Mouse (Mus musculus) adrenal gland, postnatal 10 days (tissue): ENCODE measurements around the gene Tanc2. TPM values are rescaled to one million over a fixed set of nuclear protein-coding genes. Genes with fewer than 3 reads are reported as not detected.

Experiments used
- DNase-seq: peaks from one replicate; pipeline ENCODE4 v3.0.0; 2021; ENCODE audit warnings: mixed read lengths
- total RNA-seq, 2 experiments: library from RNA; stranded (reverse); gene quantifications; 2 replicates each; pipeline ENCODE4 v1.2.3; 2021

Gene Tanc2
- total RNA-seq, 2 experiments from 2014 or later: 15.2 to 28.3 TPM

DNA sequence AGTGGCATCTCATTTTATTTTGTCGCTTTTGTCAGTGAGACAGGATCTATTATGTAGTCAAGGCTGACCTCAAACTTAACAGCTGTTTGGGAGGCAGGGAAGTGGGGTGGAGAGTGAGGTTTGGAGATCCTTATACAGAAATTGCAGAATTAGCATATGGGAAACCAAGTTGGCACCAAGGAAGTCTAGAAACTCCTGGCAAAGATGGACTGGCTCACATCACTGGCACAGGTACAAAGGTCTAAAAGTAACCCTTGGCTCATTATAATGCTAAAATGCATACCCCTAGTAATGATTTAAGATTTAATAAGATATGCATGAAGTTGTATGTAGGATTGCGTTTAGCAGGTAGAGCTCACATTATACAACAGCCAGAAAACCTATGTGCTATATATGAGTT, 58.2 kb downstream of the Tanc2 start:
- no peak for DNase-seq

DNA sequence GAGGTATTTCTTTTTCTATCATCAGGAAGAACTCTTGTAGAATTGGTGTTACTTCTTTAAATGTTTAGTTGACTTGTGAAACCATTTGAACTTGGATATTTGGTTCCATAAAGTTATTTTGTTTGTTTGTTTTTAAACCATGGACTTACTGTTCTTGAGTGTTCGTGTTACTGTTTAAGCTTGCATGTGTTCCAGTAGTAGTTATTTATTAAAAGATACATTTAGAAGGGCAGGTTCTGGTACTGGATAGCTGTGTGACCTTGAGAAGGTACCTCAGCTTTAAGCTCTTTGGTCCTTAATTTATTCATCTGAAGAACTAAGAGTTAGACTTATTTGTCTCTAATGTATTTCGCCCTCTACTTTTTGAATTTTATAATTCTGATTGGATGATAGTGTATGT, 64.8 kb downstream of the Tanc2 start:
- DNase-seq: no peak

DNA sequence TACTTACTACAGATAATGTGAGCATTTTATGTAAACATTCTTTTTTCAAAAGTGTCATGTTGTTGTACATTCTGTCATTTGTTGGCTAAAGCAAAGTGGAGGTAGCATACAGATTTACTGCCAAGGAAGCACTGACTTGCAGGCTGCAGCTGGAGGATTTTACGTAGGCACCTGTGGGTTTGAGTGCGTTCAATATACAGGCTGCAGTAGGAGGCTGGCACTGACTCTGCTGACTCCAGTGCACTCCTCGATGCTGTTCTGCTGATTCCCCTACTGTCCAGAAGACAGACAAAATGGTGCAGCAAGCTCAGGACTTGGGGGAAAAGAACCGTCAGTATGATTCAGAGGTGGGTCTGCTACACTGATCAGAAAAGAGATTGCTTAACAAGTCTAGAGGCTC, 65.5 kb downstream of the Tanc2 start:
- DNase-seq: no peak

DNA sequence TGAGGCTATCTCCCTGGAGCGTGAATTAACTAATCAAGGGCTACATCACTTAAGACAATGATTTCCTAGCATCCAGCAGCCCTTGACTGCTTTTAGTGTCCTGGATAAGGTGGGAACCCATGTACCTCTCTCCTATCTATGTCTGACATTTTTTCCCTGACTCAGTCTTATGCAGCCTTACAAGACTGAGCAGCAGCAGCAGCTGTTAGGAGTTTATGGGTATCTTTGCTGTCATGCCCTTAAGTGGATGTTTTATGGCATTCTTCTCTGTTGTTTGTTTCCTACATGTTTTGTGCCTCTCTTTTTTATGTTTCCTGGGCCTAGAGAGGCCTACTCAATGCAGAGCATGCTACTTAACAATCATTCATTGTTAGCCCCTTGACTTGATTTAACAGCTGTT, 78.1 kb downstream of the Tanc2 start:
- DNase-seq: no peak

DNA sequence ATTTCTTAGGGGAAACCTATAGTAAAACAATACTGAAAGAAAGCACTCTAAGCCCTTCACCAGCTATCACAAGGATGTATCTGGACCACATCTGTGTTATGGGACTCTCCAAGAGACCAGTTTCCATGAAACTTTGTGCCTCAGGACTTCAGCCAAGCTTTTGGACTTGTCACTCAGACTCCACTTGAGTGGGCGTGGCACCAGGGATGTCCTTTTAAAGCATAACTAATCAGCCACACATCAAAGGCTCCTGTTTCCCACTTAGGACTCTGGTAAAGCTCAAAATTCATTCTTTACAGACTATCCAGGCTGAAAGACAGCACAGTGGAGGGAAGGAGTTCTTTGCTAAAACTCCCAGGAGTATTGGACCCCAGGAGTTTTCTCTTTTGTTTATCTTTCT, 89.2 kb downstream of the Tanc2 start:
- DNase-seq: no peak

DNA sequence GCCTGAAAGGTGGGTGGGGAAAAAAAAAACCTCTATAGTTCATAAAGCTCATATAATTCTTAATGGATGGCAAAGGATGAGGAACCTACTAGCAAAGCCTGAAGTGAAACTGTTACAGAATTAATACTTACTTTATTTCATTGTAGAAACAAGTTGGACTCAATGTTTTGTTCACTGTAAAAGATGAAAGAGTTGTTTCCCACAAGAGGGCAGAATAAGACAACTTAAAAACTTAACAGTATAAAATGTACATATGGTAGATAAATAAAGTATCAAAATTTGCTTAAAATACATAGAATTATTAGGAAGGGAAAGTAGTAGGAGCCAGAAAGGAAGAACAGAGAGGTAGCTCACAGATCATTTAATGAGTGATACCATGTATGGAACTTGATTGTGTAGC, 95.0 kb downstream of the Tanc2 start:
- no peak for DNase-seq

DNA sequence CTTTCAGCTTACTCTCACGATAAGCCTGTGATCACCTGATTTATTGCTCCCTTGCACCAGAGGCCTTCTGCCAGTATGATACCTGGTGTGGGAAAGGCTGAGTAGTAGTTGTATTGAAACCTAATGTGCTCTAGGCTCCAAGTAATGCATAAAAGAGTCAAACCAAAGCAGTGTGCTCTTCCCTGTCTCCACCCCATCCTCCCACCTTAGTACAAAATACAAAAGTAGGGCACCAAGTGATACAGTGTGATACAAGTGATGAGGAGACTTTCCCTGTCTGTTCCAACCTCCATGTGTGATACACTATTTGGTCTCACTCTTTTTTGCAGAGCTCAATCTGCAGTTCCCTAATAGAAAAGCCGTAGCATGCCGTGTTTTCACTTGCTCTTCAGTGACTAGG, 110.7 kb downstream of the Tanc2 start:
- no peak for DNase-seq

DNA sequence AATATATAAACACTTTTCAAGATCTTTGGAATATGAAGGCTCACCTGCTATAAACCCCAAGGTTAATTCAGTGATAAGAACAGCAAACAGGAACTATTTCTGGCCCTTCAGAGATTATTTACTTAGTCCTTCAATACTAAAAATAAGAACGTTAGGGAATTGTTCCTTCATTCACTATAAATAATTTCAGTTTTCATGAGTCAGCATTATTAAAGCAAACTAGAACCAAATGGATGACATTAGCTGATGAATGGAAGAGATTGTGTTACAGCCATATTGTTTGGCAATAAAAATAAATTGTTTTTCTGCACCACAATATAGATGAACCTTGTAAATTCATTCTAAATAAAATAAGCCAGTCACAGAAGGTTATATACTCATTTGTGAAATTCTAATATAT, 129.9 kb downstream of the Tanc2 start:
- DNase-seq: no peak

DNA sequence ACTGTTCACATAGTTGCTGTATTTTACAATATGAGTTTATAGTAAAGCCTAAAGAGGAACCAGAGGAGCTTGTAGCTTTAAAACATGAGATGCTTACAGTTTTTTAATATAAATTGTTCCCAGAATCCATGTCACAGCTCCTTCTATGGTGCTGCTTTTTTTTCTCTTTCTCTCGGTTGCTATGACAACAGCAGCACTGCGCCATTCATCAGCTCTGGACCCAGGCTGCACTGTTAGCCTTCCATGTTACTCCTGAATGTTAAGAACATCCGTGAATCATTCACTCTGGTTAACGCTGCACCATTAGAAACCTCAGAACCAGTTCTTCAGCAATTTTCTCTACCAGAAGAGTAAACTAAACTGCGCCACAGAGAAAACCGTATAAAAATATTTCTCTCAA, 141.8 kb downstream of the Tanc2 start:
- DNase-seq: no peak

DNA sequence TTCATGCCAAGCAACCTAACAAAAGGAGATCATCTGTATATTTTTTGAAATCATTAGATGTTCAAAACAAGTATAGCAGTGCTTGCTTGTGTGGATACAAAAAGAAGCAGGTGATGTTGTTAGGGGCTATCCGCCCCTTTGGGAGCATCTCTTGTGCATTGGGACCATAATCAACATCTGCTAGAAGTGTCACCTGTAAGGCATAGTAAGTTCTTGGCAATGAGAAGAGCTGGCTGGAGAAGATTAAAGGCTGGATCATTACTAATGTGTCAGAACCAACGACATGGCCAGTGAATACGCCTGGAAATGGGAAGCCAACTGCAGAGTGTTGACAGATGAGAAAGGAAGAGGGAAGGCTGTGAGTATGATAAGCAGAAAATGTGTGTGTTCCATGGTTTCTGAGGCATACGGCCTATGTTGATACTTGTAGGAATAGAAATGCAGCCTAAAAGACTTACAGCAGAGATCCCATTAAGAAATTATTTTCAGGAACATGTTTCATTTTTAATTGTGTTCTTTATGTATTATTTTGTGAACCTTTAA, 142.3 kb downstream of the Tanc2 start:
- no peak for DNase-seq

DNA sequence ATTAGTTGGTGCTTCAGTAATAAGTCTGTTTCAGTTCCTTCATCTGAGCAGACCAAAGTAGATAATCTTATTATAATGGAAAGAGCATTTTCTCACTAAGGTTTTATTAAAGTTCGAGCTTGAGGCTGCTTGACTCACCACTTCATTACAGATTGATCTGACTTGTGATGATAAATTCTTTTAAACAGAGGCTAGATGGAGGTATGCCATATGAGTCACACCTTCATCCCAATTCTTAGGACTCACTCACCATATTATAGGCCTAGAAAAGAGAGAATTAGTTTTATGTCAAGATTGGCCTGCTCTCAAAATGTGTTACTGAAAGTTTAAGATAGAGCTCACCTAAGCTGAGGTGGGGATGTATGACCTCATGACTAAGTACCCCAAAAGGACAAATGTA, 153.4 kb downstream of the Tanc2 start:
- no peak for DNase-seq

DNA sequence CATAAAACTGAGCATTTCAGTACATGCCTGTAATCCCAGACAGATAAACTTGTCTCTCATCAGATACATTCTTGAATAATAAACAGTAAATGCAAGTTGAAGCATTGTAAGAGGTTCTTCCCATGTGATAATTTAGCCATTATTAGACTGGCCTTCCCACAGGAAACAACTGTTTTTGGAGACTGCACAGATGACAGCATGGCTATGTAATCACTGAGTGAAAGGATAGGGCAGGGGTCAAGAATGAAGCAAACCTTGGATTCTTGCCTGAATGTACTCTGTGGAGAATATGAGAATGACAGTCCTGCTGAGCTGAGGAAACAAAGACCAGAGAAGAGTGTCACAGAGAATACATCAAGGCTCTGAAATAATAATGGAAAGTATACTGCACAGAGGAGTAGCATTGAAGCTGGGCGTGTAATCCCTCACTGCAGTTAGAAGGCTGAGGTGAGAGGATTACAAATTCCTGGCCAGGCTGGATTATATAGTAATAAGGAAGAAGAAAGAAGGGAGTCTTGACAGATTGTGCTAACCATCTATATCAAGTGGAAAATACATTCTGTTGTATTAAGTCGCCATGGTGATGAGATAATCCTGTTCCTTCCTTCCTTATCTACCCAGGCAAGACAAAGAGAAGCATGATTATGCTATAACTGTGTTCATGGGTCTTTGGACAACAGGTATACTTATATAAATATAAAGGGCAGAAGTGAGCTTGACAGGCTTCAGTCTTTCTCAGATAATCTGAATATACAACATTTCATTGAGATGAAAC, 159.7 kb downstream of the Tanc2 start:
- DNase-seq: peak; percentile 49

DNA sequence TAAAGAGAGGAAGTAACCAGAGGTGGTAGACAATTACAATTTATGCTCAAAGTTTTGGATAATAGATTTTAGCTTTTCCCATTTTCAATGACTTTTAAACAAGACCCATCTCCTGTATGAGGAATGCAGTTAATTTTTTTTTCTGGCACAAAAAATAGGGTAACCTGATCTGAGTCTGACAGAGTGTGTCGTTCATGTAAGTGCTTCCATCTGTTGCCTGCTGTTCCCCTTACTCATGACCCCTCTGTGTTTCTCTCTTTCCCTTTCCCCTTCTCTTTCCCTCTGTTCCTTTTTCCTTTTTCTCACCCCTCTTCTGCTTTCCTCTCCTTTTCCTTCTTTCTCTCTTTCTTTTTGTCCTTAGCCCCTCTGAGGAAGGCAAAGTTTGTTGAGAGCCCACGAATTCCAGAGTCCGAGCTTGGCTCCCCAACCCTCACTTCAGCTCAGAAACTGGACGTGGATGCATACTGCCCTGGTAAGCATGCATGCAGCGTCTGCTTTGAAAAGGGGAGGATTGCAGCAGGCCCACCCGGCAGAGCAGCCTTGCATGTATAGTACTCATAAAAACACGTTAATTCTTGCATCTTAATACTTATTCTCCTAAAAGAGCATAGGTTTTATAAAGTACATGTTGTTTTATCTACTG, 168.9 kb downstream of the Tanc2 start:
- DNase-seq: no peak

DNA sequence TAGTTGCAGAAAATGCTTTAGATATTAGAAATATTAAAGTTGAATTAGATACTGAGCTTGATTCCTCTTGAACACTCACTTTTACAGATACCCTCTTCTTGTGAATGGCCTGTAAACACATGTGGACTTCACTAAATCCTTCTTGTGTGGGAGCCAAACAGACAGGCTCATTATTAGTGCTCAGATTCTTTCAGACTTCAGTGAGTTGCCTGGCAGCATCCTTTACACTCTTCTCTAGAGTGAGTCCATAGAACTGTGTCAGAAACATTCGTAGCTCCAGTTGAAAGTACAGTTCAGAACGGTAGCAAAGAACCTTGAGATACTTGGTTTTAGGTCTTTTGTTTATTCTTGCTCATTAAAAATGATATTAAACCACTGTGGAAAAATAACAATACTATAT, 169.6 kb downstream of the Tanc2 start:
- no peak for DNase-seq

DNA sequence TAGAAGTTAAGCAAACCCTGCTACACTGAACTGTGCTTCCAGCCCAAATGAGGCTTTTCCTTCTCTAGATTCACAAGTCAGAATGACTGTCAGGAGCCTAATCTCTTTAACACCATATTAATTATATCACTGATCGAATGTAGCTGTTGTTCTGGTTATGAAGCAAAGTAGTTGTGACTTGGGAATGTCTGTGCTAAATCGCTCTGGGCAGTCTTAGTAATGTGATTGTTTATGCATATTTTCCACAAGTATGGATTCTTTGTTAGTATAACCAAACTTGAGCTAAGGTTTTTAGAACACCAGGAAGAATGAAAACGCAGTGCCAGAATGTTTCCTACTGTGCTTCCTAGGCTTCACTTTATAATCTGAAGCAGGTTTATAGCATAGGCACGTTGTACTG, 170.6 kb downstream of the Tanc2 start:
- DNase-seq: no peak

DNA sequence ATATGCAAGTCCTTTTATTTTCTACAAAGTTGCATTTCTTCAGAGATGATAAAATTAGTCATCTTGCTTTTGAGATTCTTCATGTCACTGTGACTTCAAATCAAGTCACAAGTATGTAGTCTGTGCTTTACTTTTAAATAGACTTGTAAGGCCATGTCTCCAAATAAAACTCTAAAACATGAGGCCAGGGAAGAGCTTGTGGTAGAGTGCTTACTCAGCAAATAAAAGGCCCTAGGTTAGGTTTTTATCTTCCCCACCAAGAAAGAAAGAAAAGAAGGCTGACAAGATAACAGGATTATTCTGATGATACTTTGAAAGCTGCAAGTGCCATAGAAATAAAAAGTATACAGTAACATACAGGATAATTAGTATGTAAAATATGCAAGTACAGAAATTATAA, 188.0 kb downstream of the Tanc2 start:
- DNase-seq: no peak

DNA sequence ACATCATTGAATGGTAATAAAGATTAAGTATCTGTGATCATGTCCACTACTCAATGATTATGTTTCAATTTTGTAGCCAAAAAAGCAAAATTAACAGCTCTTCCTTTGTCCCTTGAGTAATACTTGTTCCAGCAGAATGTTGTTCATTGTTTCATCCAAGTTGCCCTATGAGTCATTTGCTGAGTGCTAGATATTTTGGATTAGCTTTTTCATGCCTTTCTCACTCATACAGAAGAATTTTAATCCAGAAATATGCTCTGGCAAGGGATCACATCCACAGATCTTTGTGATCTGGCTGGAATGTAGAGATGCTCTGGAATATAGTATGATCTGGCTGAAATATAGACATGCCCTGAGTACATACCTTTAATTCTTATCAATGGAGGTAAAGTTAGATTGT, 202.7 kb downstream of the Tanc2 start:
- no peak for DNase-seq

DNA sequence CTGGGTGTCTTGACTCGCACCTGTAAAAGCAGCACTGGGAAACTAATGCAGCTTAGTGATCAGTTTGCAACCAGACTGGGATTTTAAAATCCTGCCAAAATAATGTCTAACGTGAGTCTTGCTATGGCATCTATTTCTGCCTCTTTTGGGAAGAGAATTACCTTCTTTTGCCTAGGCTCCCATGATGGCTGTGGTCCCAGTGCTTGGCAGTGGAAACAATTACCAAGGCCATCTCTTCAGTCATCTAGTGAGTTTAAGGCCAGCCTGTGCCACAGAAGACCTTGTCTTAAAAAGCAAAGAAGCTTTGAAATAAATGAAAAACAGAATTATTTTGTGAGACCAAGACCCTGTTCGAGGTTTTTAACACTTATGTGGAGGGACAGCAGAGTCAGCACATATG, 213.9 kb downstream of the Tanc2 start:
- DNase-seq: peak; percentile 27

DNA sequence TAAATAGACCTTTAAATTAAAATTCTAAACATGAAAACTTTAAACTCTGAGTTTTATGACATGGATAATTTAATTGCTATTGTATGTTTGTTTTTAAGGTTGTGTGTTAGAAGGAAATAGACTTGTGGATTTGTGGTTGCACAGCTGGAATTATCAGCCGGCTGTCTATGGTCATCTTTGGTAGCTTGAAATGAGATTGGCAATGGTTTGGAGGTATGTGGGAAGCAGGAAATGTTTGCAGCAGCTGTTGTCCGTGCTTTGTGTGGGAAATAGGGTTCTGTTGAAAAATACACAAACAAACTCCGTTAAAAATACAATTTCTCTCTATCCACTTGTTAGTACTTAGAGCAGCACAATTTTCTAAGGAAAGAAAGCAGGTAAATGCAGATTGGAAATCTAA, 215.0 kb downstream of the Tanc2 start:
- DNase-seq: no peak

DNA sequence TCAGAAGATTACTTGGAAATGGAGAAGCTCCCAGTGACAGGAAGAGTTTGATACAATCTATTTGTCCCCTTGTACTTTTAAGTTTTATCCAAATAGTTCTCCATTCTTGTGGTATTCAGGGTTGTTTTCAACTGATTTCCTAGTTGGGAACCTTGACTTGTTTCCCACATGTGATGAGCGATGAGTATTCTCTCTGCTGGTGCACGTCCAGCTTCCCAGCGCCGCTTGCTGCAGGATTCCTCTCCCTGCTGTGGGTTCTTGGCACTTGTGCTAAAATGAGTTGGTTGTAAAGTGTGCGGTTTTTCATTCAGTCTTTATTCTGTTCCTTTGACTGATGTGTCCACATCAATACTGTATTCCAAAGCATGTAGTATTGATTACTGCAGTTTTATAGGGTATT, 217.3 kb downstream of the Tanc2 start:
- no peak for DNase-seq

DNA sequence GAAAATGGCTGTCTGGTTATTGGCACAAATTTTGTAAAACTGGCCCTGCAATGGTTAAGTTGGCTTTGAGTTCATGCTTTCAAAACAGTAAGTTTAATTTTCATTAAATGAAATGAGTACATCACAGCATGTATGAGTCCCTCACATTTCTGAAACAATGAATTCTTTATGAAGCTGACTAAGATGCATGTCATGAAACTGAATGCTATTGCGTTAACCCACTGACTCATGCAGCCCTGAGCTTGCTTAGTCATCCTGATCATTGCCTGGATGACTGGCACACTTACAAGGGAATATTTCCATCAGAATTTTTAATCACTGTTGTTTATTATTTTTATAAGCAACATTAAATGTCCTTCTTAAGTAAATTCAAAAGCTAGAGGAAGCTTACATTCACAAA, 233.5 kb downstream of the Tanc2 start:
- DNase-seq: peak; percentile 35

DNA sequence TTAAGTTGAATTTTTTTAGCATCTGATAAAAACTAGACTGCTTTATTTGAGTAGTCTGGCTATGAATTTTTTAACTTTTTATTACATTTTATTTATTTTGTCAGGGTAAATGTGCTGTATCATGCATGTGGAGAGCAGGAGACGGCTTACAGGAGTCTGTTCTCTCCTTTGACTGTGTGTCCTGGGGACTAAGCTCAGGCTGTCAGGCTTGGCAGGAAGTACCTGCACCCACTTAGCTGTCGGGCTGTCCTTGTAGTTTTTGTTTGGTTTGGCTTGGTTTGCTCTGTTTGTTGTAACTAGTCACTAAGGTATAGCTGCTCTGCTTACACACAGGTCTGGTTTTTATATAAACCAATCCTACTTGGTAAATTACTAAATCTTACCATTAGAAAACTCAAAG, 234.0 kb downstream of the Tanc2 start:
- no peak for DNase-seq

DNA sequence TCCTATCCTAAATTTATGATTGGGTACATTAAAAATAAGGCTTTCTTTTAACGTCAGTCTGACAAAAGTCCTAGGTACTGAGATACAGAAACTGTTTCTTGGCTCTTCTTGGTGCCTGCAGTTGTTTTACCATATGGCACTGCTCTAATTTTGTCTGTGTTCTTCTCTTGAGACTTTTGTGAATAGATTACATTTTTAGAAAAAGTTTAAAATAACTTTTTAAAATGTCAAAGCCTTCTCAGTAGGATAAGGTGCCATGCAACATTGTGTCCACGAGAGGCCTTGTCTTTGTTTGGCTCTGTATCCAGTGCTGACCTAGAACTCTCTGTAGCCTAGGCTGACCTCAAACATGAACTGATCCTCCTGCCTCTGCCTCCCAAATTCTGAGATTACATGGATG, 238.4 kb downstream of the Tanc2 start:
- no peak for DNase-seq

DNA sequence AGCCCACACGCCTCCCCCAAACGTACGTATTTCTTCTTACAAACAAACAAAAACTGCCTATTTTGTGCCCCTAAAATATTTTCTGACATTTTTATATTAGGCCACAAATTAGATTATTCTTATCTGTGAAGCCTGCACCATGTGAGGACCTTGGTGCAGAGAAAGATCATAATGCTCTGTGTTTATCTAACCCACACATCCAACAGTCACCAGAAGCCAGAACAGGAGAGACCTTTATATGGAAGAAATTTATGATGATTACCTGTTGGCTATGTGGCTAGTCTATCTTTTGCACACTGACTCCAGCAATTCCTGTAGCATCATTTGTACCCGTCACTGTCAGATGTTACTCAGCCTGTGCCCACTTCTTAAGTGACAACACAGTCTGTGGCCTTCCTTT, 245.4 kb downstream of the Tanc2 start:
- DNase-seq: no peak
